Mouse (Mus musculus) stomach, postnatal 0 days (tissue): ENCODE data around the gene Prss33.

ENCODE experiments used
- CTCF ChIP-seq: IDR thresholded peaks from 2 replicates; pipeline ENCODE4 v1.5.1; 2016; ENCODE audit warnings: antibody characterized with exemption, low read depth, mild to moderate bottlenecking, moderate library complexity
- EP300 ChIP-seq: optimal IDR thresholded peaks from 2 replicates; pipeline ENCODE3; 2016; ENCODE audit warnings: antibody characterized with exemption

DNA sequence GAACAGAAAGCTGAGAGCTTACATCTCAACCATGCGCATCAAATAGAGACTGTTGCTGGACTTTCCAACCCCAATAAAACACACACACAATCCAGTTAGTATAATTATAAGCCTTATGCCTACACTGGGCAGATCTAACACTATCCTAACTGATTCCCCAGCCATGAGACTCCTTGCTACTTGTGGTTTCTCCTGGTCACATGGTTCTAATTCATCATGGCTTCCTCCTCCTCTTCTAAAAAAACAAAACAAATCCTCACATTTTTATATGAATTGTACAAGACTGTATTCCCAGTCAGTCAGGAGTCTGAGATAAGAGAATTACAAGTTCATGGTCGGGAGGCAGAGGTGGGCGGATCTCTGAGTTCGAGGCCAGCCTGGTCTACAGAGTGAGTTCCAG lies 46.9 kb downstream of the Prss33 start:
- TF ChIP-seq CTCF, result no peak
- no peak for TF ChIP-seq EP300
